Mouse (Mus musculus) cerebellum, adult 2 months (tissue): ENCODE measurements around the gene Mgat3. TPM values are rescaled to one million over a fixed set of nuclear protein-coding genes. Genes with fewer than 3 reads are reported as not detected.

ENCODE experiments used
- DNase-seq, 2 experiments: peaks; one replicate each; pipeline ENCODE4 v3.0.0; 2021
- H3K27ac ChIP-seq: fragments of 200-500 bp; 2 replicates; pipeline ENCODE4 v1.5.1; 2012; ENCODE audit warnings: low read length, control low read depth, inconsistent platforms; ENCODE audit not compliant: insufficient read depth
- H3K27me3 ChIP-seq: fragments of 200-500 bp; 2 replicates; pipeline ENCODE4 v1.6.1; 2012; ENCODE audit warnings: inconsistent platforms, mild to moderate bottlenecking, low read length, moderate library complexity; ENCODE audit not compliant: control insufficient read depth, insufficient read depth
- H3K4me1 ChIP-seq: fragments of 200-500 bp; 2 replicates; pipeline ENCODE4 v1.6.1; 2011; ENCODE audit warnings: low read length; ENCODE audit not compliant: control insufficient read depth, insufficient read depth
- H3K4me3 ChIP-seq: fragments of 200-500 bp; replicated peaks from 2 replicates; pipeline ENCODE3; 2011; ENCODE audit warnings: mild to moderate bottlenecking, low read depth, low read length, control low read depth; ENCODE audit not compliant: insufficient read depth
- CTCF ChIP-seq: fragments of 200-500 bp; IDR thresholded peaks from 2 replicates; pipeline ENCODE4 v1.5.1; 2011; ENCODE audit warnings: low read depth, mild to moderate bottlenecking, control low read depth, low read length, moderate library complexity, borderline replicate concordance; ENCODE audit not compliant: insufficient read depth
- POLR2A ChIP-seq: fragments of 200-500 bp; IDR thresholded peaks from 2 replicates; pipeline ENCODE4 v1.6.1; 2011; ENCODE audit warnings: low read length, control low read depth, borderline replicate concordance; ENCODE audit not compliant: insufficient read depth
- WGBS: fragments of 180-500 bp; shearing (Covaris S2); methylation state at CpG from one replicate; pipeline ENCODE4 v1.1.7; 2018; 5-methylcytosine and 5-hydroxymethylcytosine counted together
- polyA plus RNA-seq: library from polyadenylated mRNA; depleted of rRNA; stranded (reverse); fragments of >200 nt; gene quantifications from 2 replicates; pipeline ENCODE4 v1.2.3, GENCODE M21; 2012

Mgat3 gene
- polyA plus RNA-seq, 1 experiment = 106 TPM

- H3K27me3 ChIP-seq = no peaks in the 10 kb centered on the region
- WGBS = 45% methylated on average over 5 of the region's 5 CpGs
- H3K4me1 ChIP-seq = peaks cover 58% of the 10 kb centered on the region
- peak overlapping the region; percentile 16; the same call in 1 of the 2 replicates for H3K27ac ChIP-seq
- DNase-seq = no peak
- no peak overlapping the region for H3K4me3 ChIP-seq
- TF ChIP-seq CTCF = no peak
These were observed 15.4 kb downstream of the Mgat3 start for GRCm38 (mm10) chr15:80188927-80189326.

DNA sequence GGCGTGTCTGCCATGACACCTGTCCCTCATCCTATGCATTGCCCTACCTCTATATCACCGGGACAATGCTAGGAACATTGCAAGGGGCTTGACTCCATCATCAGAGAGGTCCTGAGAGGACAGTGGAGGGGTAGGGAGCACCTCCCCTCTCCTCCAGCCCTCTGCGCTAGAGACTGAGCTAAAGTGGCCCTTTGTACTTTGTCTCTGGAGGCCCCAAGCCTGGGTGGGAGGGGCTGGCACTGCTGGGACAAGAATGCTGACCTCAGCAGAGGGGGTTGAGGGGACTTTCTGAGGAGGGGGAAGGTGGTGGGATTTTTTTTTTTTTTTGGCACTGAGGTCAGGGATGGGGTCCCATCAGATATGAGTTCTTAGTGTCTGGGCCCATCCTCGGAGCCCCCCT, 16.6 kb downstream of the Mgat3 start:
- peaks cover 63% of the 10 kb centered on the region for H3K4me1 ChIP-seq
- peak overlapping the region; percentile 77 for H3K27ac ChIP-seq
- 74% methylated on average over 4 of the region's 4 CpGs for WGBS
- DNase-seq = peak in 1 of 2 experiments; percentile 20
- H3K4me3 ChIP-seq = no peak overlapping the region
- no peaks in the 10 kb centered on the region for H3K27me3 ChIP-seq
- TF ChIP-seq POLR2A = no peak
- TF ChIP-seq CTCF = no peak

DNA sequence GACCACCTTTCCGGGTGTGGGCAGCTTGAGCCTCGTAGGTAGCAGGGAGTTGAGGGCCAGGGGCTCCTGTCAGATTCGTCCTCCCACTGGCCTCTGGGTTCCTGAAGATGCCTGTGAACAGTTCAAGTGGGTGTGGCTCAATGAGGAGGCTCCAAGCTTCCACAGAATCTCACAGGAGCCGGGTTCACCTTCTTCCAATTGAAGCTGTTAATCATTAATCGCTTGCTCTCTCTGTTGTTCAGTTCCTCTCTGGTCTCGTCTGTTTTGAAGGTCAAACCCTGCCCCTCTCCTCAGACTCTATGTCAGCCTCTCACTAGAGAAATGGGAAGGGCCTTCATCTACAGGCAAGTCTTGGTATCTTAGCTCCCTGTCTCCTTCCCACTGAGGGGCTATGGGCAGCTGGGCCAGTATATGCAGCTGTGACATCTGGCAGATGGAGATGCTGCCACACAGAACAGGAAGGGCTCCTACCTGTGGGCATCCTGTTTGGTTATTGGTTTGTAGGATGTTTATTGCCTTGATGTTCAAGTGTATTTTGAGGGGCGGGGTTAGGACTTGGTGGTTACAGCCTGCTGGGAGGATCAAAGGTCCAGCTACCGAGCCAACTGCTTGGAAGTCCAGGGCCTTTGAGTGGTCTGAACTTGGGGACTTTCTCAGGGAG, 18.2 kb downstream of the Mgat3 start:
- DNase-seq = no peak
- TF ChIP-seq CTCF (no peak), POLR2A (no peak)
- 71% methylated on average over 8 of the region's 8 CpGs for WGBS
- Histone ChIP-seq H3K4me1 (peaks cover 68% of the 10 kb centered on the region), H3K27ac (no peak overlapping the region), H3K27me3 (no peaks in the 10 kb centered on the region), H3K4me3 (no peak overlapping the region)

GRCm38 (mm10) chr15:80192246-80192585, 18.7 kb downstream of the Mgat3 start:
- H3K4me1 ChIP-seq = peaks cover 68% of the 10 kb centered on the region
- H3K27me3 ChIP-seq = no peaks in the 10 kb centered on the region
- TF ChIP-seq POLR2A = no peak
- TF ChIP-seq CTCF = no peak
- WGBS = 49% methylated on average over 6 of the region's 6 CpGs
- DNase-seq = no peak
- H3K4me3 ChIP-seq = no peak overlapping the region
- no peak overlapping the region for H3K27ac ChIP-seq

DNA sequence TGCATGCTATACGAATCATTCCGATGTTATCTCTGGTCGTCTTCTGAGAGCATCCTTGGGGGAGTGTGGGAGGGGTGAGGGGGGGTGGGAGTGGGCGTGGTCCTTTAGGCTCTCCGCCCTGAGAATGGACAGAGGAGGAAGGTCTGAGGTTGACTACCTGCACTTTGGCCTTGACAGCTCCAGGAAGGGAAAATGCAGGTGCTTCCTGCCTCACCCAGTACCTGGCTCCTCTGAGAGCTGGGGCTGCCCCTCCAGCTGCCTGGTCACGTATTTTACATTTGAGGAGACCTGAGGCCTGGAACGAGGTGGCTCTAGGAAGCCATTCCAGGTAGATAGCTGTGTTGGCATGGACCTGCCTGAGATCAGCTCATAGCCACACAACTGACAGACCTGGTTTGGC, 19.3 kb downstream of the Mgat3 start:
- no peak for TF ChIP-seq CTCF
- no peak for TF ChIP-seq POLR2A
- no peak for DNase-seq
- 49% methylated on average over 7 of the region's 7 CpGs for WGBS

DNA sequence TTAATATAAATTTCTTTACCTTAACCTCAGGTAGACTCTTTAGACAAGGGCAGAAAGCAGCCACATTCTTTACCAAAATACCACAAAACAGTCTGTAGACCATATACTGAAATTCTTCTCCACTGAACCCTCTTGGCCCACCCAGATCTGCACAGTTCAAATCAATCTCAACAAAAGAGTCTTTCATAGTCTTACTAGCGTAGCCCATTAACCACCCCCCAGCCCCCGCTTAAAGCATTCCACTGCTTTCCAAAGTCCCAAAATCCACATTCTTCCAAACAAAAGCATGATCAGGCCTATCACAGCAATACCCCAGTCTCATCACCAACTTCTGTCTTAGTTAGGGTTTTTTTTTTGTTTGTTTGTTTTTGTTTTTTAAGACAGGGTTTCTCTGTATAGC, 26.0 kb downstream of the Mgat3 start:
- no peak for DNase-seq
- Histone ChIP-seq H3K27me3 (no peaks in the 10 kb centered on the region), H3K27ac (no peak overlapping the region), H3K4me1 (peaks cover 31% of the 10 kb centered on the region), H3K4me3 (no peak overlapping the region)
- TF ChIP-seq CTCF (no peak), POLR2A (no peak)
- 93% methylated on average over 2 of the region's 2 CpGs for WGBS

More for the DNA sequence above, 19.3 kb downstream of the Mgat3 start:
- Histone ChIP-seq H3K4me3 (no peak overlapping the region), H3K27me3 (no peaks in the 10 kb centered on the region), H3K27ac (no peak overlapping the region), H3K4me1 (peaks cover 65% of the 10 kb centered on the region)

DNA sequence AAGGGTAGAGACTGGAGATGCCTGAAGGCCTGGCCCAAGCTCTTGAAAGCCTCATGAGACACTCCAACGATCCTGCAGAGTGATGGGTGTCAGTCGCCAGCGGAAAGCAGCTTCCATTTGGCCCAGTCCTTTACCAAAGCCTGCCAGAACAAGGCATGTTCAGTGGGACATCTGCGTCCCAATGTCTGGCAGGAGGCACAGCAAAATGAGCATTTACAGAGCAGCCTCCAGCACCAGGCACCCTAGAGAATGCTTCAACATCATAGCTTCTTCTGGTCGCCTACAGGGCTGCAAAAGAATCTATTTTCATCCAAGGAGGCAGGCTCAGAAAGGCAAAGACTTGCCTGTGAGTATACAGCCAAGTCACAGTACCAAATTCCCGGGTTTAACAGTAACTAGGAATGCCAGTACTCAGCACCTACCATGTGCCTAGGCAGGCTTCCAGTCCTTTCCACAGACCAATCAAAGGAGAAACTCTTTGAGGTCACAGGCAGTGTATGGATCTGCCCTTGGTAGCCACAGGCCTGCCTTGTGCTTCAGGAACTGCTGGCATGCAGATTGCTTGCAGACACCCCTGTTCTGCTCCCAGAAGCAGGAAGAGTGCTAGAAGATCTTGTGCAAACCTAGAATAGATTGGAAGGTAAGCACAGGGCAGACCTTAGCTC, 28.7 kb downstream of the Mgat3 start:
- DNase-seq = peak in 1 of 2 experiments; percentile 42
- peaks cover 46% of the 10 kb centered on the region for H3K4me1 ChIP-seq
- TF ChIP-seq POLR2A = no peak
- no peak for TF ChIP-seq CTCF
- 0 out of 2 replicates have a peak overlapping the region, but pooled peaks have one; percentile 12 for H3K27ac ChIP-seq
- H3K4me3 ChIP-seq = no peak overlapping the region
- WGBS = 8% methylated on average over 6 of the region's 6 CpGs
- no peaks in the 10 kb centered on the region for H3K27me3 ChIP-seq

DNA sequence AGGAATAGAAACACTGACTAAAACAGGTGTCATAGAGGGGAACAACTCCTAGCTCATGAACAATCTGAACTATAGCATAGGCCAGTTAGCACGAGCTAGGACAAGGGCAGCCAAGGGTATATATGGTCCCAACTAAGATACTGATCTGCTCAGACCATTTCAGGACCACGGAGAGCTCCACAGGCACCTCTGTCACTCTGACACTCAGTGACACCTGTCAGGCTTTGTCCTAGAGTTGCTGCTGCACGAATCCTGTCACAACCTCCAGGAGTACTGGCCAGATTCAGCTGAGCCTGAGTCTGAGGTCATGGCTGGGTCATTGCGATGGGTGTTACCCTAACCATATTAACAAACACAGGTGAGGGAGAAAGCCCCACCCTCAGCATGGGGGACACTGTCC, 29.9 kb downstream of the Mgat3 start:
- H3K4me1 ChIP-seq = peaks cover 46% of the 10 kb centered on the region
- TF ChIP-seq CTCF (no peak), POLR2A (no peak)
- no peak overlapping the region for H3K4me3 ChIP-seq
- H3K27me3 ChIP-seq = no peaks in the 10 kb centered on the region
- no peak overlapping the region for H3K27ac ChIP-seq
- no peak for DNase-seq
- 52% methylated on average over 4 of the region's 4 CpGs for WGBS
